Mouse (Mus musculus): ENCODE measurements around the gene Palm2. TPM values are rescaled to one million over a fixed set of nuclear protein-coding genes. Genes with fewer than 3 reads are reported as not detected.

The Palm2 gene
- polyA plus RNA-seq, 1 experiment from 2014 or later, result 1.1 TPM

- Histone ChIP-seq H3K27me3 (replicated peaks; ENCODE audit: control insufficient read depth, insufficient read depth, low read length) (no peaks in the 10 kb centered on the region), H3K9me3 (ENCODE audit: control insufficient read depth) (no peaks in the 10 kb centered on the region), H3K9ac (ENCODE audit: low read depth, low read length) (no peak overlapping the region), H3K4me3 (ENCODE audit: low read depth, low read length) (no peak overlapping the region), H3K27ac (ENCODE audit: low read depth, low read length) (no peak overlapping the region), H3K36me3 (ENCODE audit: control insufficient read depth, insufficient read depth) (no peaks in the 10 kb centered on the region), H3K4me1 (replicated peaks; ENCODE audit: control insufficient read depth, insufficient read depth, low read length) (no peaks in the 10 kb centered on the region), H3K4me2 (replicated peaks; ENCODE audit: low read depth) (no peak overlapping the region)
- no peak for ATAC-seq
- 86% methylated on average over 8 of the region's 8 CpGs for WGBS
- TF ChIP-seq CTCF (IDR thresholded peaks at IDR 0.05; ENCODE audit: low read depth), result no peak
These were observed 217.5 kb downstream of the Palm2 start for GRCm38 (mm10) chr4:57651547-57651946.

DNA sequence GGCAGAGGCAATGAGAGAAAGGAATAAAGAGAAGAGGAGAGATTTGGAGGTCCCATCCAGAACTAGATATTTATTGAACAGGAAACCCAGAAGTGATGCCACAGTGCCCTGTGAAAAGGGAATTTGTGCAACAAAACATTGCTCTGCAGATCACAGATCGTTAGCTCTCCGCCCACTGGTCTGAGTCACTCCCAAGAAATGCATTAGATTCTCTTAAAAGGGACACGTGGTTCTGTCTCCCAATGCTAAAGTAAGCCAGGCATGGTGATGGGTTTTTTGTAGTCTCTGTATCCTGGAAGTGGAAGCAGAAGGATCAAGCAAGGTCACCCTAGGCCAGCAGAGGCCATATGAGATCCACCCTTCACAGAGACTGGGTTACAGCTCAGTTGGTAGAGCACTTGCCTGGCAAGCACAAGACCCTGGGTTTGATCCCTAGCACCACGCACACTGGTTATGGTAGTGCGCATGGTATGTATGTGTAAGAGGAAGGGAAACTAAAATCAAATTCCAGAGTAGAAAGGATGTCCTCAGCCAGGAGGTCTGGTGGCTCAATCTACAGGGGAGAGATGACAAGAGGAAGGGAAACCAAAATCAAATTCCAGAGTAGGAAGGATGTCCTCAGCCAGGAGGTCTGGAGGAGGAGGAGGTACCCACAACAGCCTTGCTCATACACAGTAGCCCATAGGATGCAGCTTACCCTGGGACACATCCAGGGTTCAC is 218.3 kb downstream of the Palm2 start:
- Histone ChIP-seq H3K36me3 (ENCODE audit: control insufficient read depth, insufficient read depth) (no peaks in the 10 kb centered on the region), H3K9ac (ENCODE audit: low read depth, low read length) (no peak overlapping the region), H3K27ac (ENCODE audit: low read depth, low read length) (no peak overlapping the region), H3K4me2 (replicated peaks; ENCODE audit: low read depth) (no peak overlapping the region), H3K27me3 (replicated peaks; ENCODE audit: control insufficient read depth, insufficient read depth, low read length) (no peaks in the 10 kb centered on the region), H3K4me1 (replicated peaks; ENCODE audit: control insufficient read depth, insufficient read depth, low read length) (no peaks in the 10 kb centered on the region), H3K9me3 (ENCODE audit: control insufficient read depth) (no peaks in the 10 kb centered on the region), H3K4me3 (ENCODE audit: low read depth, low read length) (no peak overlapping the region)
- no peak for TF ChIP-seq CTCF (IDR thresholded peaks at IDR 0.05; ENCODE audit: low read depth)
- WGBS, result 72% methylated on average over 5 of the region's 5 CpGs
- no peak for ATAC-seq

DNA sequence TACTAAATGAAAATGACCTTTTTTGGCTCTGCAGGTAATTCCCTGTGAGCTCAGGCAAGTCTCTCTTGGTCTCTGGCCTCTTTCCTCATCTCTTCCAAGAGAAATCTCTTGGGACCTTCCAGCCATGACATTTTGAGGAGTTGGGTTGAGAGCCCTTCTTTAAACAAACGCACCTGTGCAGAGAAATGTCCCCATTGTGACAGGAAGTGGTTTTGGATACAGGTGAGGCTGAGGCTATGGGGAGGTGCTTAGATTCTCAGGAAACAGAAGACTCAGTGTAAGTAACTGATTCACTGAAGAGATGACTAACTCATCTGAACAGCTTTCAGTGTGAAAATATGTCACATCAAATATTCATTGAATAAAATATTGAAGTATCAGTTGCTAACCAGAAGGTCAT is 221.9 kb downstream of the Palm2 start:
- ATAC-seq, result no peak
- no peaks in the 10 kb centered on the region for H3K27me3 ChIP-seq (replicated peaks; ENCODE audit: control insufficient read depth, insufficient read depth, low read length)
- H3K36me3 ChIP-seq (ENCODE audit: control insufficient read depth, insufficient read depth), result no peaks in the 10 kb centered on the region
- 82% methylated on average over 1 of the region's 1 CpGs for whole genome bisulfite sequencing
- no peak overlapping the region for H3K4me2 ChIP-seq (replicated peaks; ENCODE audit: low read depth)
- no peak overlapping the region for H3K4me3 ChIP-seq (ENCODE audit: low read depth, low read length)
- TF ChIP-seq CTCF (IDR thresholded peaks at IDR 0.05; ENCODE audit: low read depth), result no peak
- H3K27ac ChIP-seq (ENCODE audit: low read depth, low read length), result no peak overlapping the region
- H3K9me3 ChIP-seq (ENCODE audit: control insufficient read depth), result no peaks in the 10 kb centered on the region
- H3K4me1 ChIP-seq (replicated peaks; ENCODE audit: control insufficient read depth, insufficient read depth, low read length), result no peaks in the 10 kb centered on the region
- no peak overlapping the region for H3K9ac ChIP-seq (ENCODE audit: low read depth, low read length)

DNA sequence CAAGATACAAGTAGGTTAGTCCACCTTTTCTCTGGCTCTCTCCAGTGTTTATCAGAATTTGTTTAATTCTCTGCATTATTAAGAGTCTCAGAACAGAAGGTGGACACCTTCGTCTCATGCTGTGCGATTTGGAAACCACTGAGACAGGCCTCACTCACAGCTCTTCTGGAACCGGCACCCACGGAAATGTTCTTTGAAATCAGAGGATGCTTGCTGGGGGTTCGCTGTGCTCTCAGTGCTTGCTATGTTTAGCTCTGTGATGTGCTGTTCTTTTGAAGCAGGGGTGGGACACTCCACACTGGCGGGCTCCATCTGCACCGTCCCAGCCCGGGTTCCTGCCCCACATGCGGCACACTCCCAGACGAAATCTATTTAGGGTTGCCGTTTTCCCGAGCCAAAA is 222.3 kb downstream of the Palm2 start:
- no peak overlapping the region for H3K4me3 ChIP-seq (ENCODE audit: low read depth, low read length)
- H3K36me3 ChIP-seq (ENCODE audit: control insufficient read depth, insufficient read depth), result no peaks in the 10 kb centered on the region
- no peaks in the 10 kb centered on the region for H3K27me3 ChIP-seq (replicated peaks; ENCODE audit: control insufficient read depth, insufficient read depth, low read length)
- H3K9me3 ChIP-seq (ENCODE audit: control insufficient read depth), result no peaks in the 10 kb centered on the region
- no peak overlapping the region for H3K4me2 ChIP-seq (replicated peaks; ENCODE audit: low read depth)
- 96% methylated on average over 12 of the region's 12 CpGs for WGBS
- H3K9ac ChIP-seq (ENCODE audit: low read depth, low read length), result no peak overlapping the region
- H3K27ac ChIP-seq (ENCODE audit: low read depth, low read length), result no peak overlapping the region
- TF ChIP-seq CTCF (IDR thresholded peaks at IDR 0.05; ENCODE audit: low read depth), result no peak
- H3K4me1 ChIP-seq (replicated peaks; ENCODE audit: control insufficient read depth, insufficient read depth, low read length), result no peaks in the 10 kb centered on the region
- no peak for ATAC-seq

DNA sequence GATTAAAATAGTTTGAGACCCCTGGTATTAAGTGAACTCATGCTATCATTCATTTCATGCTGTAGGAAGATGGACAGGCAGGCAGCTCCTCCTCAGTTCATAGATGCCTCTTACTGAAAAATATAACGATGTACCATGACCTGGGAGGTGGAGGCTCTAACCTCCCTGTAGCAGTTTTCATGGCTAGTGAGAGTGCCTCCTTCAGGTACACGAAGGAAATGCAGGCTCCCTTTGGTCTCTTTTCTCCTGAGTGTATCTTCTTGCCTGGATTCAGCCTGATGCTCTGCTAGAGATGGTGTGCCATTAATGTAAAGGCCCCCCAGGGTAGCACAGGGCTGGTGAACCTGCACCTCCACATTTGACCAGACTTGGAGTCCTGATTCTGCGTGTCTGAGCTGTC is 222.8 kb downstream of the Palm2 start:
- no peaks in the 10 kb centered on the region for H3K27me3 ChIP-seq (replicated peaks; ENCODE audit: control insufficient read depth, insufficient read depth, low read length)
- no peaks in the 10 kb centered on the region for H3K4me1 ChIP-seq (replicated peaks; ENCODE audit: control insufficient read depth, insufficient read depth, low read length)
- no peak overlapping the region for H3K9ac ChIP-seq (ENCODE audit: low read depth, low read length)
- H3K9me3 ChIP-seq (ENCODE audit: control insufficient read depth), result no peaks in the 10 kb centered on the region
- TF ChIP-seq CTCF (IDR thresholded peaks at IDR 0.05; ENCODE audit: low read depth), result 0 out of 2 replicates have a peak, but pooled peaks have one; percentile 24
- H3K4me2 ChIP-seq (replicated peaks; ENCODE audit: low read depth), result no peak overlapping the region
- 85% methylated on average over 3 of the region's 3 CpGs for WGBS
- no peak overlapping the region for H3K27ac ChIP-seq (ENCODE audit: low read depth, low read length)
- ATAC-seq, result no peak
- no peaks in the 10 kb centered on the region for H3K36me3 ChIP-seq (ENCODE audit: control insufficient read depth, insufficient read depth)
- no peak overlapping the region for H3K4me3 ChIP-seq (ENCODE audit: low read depth, low read length)

GRCm38 (mm10) chr4:57660470-57660869 is 226.4 kb downstream of the Palm2 start:
- Histone ChIP-seq H3K27me3 (replicated peaks; ENCODE audit: control insufficient read depth, insufficient read depth, low read length) (no peaks in the 10 kb centered on the region), H3K9ac (ENCODE audit: low read depth, low read length) (no peak overlapping the region), H3K4me2 (replicated peaks; ENCODE audit: low read depth) (no peak overlapping the region), H3K4me1 (replicated peaks; ENCODE audit: control insufficient read depth, insufficient read depth, low read length) (no peaks in the 10 kb centered on the region), H3K27ac (ENCODE audit: low read depth, low read length) (no peak overlapping the region), H3K36me3 (ENCODE audit: control insufficient read depth, insufficient read depth) (no peaks in the 10 kb centered on the region), H3K4me3 (ENCODE audit: low read depth, low read length) (no peak overlapping the region), H3K9me3 (ENCODE audit: control insufficient read depth) (no peaks in the 10 kb centered on the region)
- TF ChIP-seq CTCF (IDR thresholded peaks at IDR 0.05; ENCODE audit: low read depth), result no peak
- ATAC-seq, result no peak
- 25% methylated on average over 4 of the region's 4 CpGs for WGBS

Data from intestine, postnatal 0 days (tissue).